Mouse (Mus musculus) embryonic fibroblast, embryonic 13.5 days (primary cell): ENCODE data around the gene Kcnk16.

ENCODE experiments used
- CTCF ChIP-seq: IDR thresholded peaks from 2 replicates; pipeline ENCODE4 v1.5.1; 2011; ENCODE audit warnings: mild to moderate bottlenecking, control low read depth, low read length, moderate library complexity, borderline replicate concordance; ENCODE audit not compliant: insufficient read depth
- POLR2A ChIP-seq: IDR thresholded peaks from 2 replicates; pipeline ENCODE4 v1.6.1; 2011; ENCODE audit warnings: low read depth, mild to moderate bottlenecking, control low read depth, low read length, moderate library complexity

- no peak for TF ChIP-seq POLR2A
- no peak for TF ChIP-seq CTCF
Measured at GRCm38 (mm10) chr14:20225525-20225924, 43.5 kb downstream of the Kcnk16 start.
